Mouse (Mus musculus) ES-E14 (cell line): ENCODE results near the gene Cep55.

Source experiments
- CHD2 ChIP-seq: IDR thresholded peaks from 2 replicates; pipeline ENCODE4 v1.6.1; 2014; ENCODE audit warnings: mild to moderate bottlenecking, low read depth, low read length, inconsistent platforms
- HCFC1 ChIP-seq: IDR thresholded peaks from 2 replicates; pipeline ENCODE4 v1.6.1; 2012; ENCODE audit warnings: low read length, inconsistent platforms, borderline replicate concordance; ENCODE audit not compliant: insufficient read depth
- MAFK ChIP-seq: IDR thresholded peaks from 2 replicates; pipeline ENCODE4 v1.6.1; 2014; ENCODE audit warnings: mild to moderate bottlenecking, low read depth, low read length, inconsistent platforms; ENCODE audit not compliant: insufficient read depth
- ZC3H11A ChIP-seq: IDR thresholded peaks from 2 replicates; pipeline ENCODE4 v1.6.1; 2012; ENCODE audit warnings: low read depth, mild to moderate bottlenecking, inconsistent platforms, low read length, borderline replicate concordance
- ZNF384 ChIP-seq: IDR thresholded peaks from 2 replicates; pipeline ENCODE4 v1.6.1; 2012; ENCODE audit warnings: low read depth, low read length, inconsistent platforms

- TF ChIP-seq ZNF384 (no peak), ZC3H11A (no peak), HCFC1 (no peak), CHD2 (0 out of 2 replicates have a peak, but pooled peaks have one; percentile 24), MAFK (no peak)
These were observed 29.4 kb upstream of the Cep55 start for GRCm38 (mm10) chr19:38025254-38026041.
